Mouse (Mus musculus) skeletal muscle tissue, adult 2 months (tissue): ENCODE measurements around the gene Ncbp2.

ENCODE experiments used
- DNase-seq: peaks from one replicate; pipeline ENCODE4 v3.0.0-alpha.2; 2012; ENCODE audit warnings: low read depth, low spot score

Gene Ncbp2

DNA sequence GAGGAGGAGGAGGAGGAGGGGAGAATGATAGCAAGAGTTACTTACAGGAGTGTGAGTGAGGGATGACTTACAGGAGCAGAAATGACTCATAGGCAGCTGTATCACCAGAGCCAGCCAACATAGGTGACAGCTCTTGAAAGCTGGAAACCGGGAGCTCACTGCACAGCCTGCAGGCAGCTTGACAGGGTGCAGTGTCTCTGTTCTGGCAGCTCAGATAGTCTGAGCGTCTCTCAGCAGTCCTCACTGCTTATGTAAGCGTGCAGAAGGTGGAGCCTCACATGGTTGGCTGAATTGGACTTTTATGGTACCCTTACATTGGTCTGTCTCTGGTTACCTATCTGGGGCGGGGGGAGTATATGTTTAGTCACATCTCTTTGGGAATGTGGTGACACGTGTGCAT lies 61.6 kb downstream of the Ncbp2 start:
- no peak for DNase-seq

DNA sequence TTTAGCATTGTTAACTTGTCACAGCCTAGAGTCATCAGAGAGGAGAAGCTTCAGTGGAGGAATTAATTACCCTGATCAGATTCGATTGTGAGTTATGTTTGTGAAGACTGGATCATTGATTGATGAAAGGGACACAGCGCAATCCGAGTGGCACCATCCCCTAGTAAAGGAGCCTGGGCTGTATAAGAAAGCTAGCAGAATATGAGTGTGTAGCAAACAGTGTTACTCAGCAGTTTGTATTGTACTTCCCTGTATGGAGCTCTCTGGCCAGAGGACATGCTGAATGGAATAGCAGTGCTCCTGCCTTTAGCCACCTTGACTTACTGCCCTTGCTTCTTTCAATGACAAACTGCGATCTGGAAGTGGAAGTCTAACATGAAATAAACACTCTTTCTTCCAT lies 62.0 kb downstream of the Ncbp2 start:
- no peak for DNase-seq
